Mouse (Mus musculus) C2C12 (cell line): ENCODE measurements around the gene Olfr186. TPM values are rescaled to one million over a fixed set of nuclear protein-coding genes. Genes with fewer than 3 reads are reported as not detected.

Experiments
- H3K27me3 ChIP-seq: one replicate; pipeline ENCODE4 v1.6.1; 2011; ENCODE audit not compliant: control insufficient read depth, insufficient read depth, insufficient read length
- H3K36me3 ChIP-seq: one replicate; pipeline ENCODE4 v1.6.1; 2011; ENCODE audit not compliant: control insufficient read depth, insufficient read depth
- H3K4me3 ChIP-seq: one replicate; pipeline ENCODE4 v1.5.1; 2011; ENCODE audit warnings: mild to moderate bottlenecking, control low read depth; ENCODE audit not compliant: poor library complexity, insufficient read depth, severe bottlenecking
- H3K79me2 ChIP-seq: one replicate; pipeline ENCODE4 v1.6.1; 2011; ENCODE audit not compliant: control insufficient read depth, insufficient read depth
- H3K79me3 ChIP-seq: one replicate; pipeline ENCODE4 v1.6.1; 2011; ENCODE audit warnings: low read depth, control low read depth
- H3ac ChIP-seq: one replicate; pipeline ENCODE3; 2011; ENCODE audit warnings: low read depth; ENCODE audit not compliant: control insufficient read depth, insufficient read length
- CEBPB ChIP-seq: IDR thresholded peaks from one replicate; pipeline ENCODE4 v1.6.1; 2011; ENCODE audit warnings: low read depth, mild to moderate bottlenecking, control low read depth, moderate library complexity
- CTCF ChIP-seq: IDR thresholded peaks from one replicate; pipeline ENCODE4 v1.5.1; 2011; ENCODE audit not compliant: control insufficient read depth, insufficient read depth, insufficient read length
- FOSL1 ChIP-seq: IDR thresholded peaks from one replicate; pipeline ENCODE4 v1.8.0; 2011; ENCODE audit warnings: mild to moderate bottlenecking, low read length; ENCODE audit not compliant: poor library complexity, insufficient read depth, severe bottlenecking
- MAX ChIP-seq: IDR thresholded peaks from one replicate; pipeline ENCODE4 v1.6.1; 2011; ENCODE audit warnings: mild to moderate bottlenecking, control low read depth
- MYOD1 ChIP-seq: IDR thresholded peaks from one replicate; pipeline ENCODE4 v1.6.1; 2011; ENCODE audit warnings: low read depth; ENCODE audit not compliant: control insufficient read depth, insufficient read length
- MYOG ChIP-seq: IDR thresholded peaks from one replicate; pipeline ENCODE4 v1.6.1; 2011; ENCODE audit not compliant: control insufficient read depth, insufficient read length; ENCODE audit errors: extremely low read depth
- USF1 ChIP-seq: IDR thresholded peaks from one replicate; pipeline ENCODE4 v1.6.1; 2011; ENCODE audit warnings: low read depth, mild to moderate bottlenecking, control low read depth, moderate library complexity
- polyA plus RNA-seq: library from polyadenylated mRNA; unstranded; fragments of >200 nt; fragmentation: generic; extraction: Trizol; gene quantifications from one replicate; pipeline ENCODE4 v1.2.1, GENCODE M21; 2012; ENCODE audit warnings: missing spikeins

Gene Olfr186
- polyA plus RNA-seq, 1 experiment: not detected

GRCm38 (mm10) chr16:59047579-59047978, 17.5 kb upstream of the Olfr186 start:
- TF ChIP-seq FOSL1 (no peak), MYOD1 (no peak), MYOG (no peak), MAX (no peak), CTCF (no peak), USF1 (no peak), CEBPB (no peak)
- Histone ChIP-seq H3K4me3 (no peak overlapping the region), H3ac (no peak overlapping the region), H3K36me3 (no peaks in the 10 kb centered on the region), H3K27me3 (no peaks in the 10 kb centered on the region), H3K79me2 (no peaks in the 10 kb centered on the region), H3K79me3 (no peaks in the 10 kb centered on the region)

GRCm38 (mm10) chr16:59045835-59046234, 15.7 kb upstream of the Olfr186 start:
- Histone ChIP-seq H3K36me3 (no peaks in the 10 kb centered on the region), H3ac (no peak overlapping the region), H3K79me2 (no peaks in the 10 kb centered on the region), H3K4me3 (no peak overlapping the region), H3K79me3 (no peaks in the 10 kb centered on the region), H3K27me3 (no peaks in the 10 kb centered on the region)
- TF ChIP-seq CEBPB (no peak), MYOD1 (no peak), FOSL1 (no peak), CTCF (no peak), MYOG (no peak), MAX (no peak), USF1 (no peak)

- no peaks in the 10 kb centered on the region for H3K36me3 ChIP-seq
- no peaks in the 10 kb centered on the region for H3K27me3 ChIP-seq
- no peaks in the 10 kb centered on the region for H3K79me2 ChIP-seq
- H3K4me3 ChIP-seq: no peak within 1 kb of the TSS
- no peaks in the 10 kb centered on the region for H3K79me3 ChIP-seq
- TF ChIP-seq FOSL1 (no peak), MYOG (no peak), USF1 (no peak), MYOD1 (no peak), CEBPB (no peak), CTCF (no peak), MAX (no peak)
- no peak within 1 kb of the TSS for H3ac ChIP-seq
These were observed 9.6 kb upstream of the Olfr186 start, which contains the start of gene Olfr187 for GRCm38 (mm10) chr16:59039710-59040109. TSS of gene Olfr187 (minus strand) at chr16:59039767.

DNA sequence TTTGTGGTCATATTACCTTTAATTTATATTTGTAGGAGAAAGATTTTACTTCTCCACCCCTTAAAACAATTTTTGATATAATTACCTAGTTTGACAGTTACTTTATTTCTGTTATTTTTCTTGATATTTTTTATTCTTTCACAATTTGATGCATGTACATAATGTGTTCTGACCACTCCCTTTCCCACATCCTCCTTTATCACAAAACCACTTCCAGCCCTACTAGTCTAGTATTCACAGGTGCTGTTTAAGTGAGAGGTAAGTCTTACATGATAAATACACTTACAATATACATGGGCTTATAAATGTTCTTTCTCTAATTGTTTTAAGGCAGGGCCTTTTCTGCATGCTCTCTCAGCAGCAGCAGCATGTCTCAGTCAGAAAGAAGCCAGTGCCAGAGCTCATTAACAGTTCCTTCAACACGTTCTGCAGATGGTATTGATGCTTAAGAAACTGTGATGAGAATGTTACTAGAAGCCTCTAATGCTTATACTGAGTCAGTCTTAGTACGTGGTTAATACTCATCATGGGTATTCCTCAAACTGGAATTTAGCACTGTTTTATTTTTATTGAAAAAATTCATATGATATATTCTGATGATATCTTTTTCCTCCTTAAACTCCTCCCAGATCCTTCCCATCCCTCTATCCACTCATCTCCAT, 16.6 kb downstream of the Olfr186 start:
- Histone ChIP-seq H3K27me3 (no peaks in the 10 kb centered on the region), H3K36me3 (no peaks in the 10 kb centered on the region), H3K79me3 (no peaks in the 10 kb centered on the region), H3K4me3 (no peak overlapping the region), H3ac (no peak overlapping the region), H3K79me2 (no peaks in the 10 kb centered on the region)
- no peak for TF ChIP-seq CTCF
- no peak for TF ChIP-seq MAX
- no peak for TF ChIP-seq USF1
- TF ChIP-seq MYOD1: no peak
- no peak for TF ChIP-seq CEBPB
- TF ChIP-seq MYOG: no peak
- no peak for TF ChIP-seq FOSL1

GRCm38 (mm10) chr16:59007146-59007545, 22.9 kb downstream of the Olfr186 start:
- Histone ChIP-seq H3K4me3 (no peak overlapping the region), H3ac (no peak overlapping the region), H3K79me2 (no peaks in the 10 kb centered on the region), H3K36me3 (no peaks in the 10 kb centered on the region), H3K79me3 (no peaks in the 10 kb centered on the region), H3K27me3 (no peaks in the 10 kb centered on the region)
- TF ChIP-seq MAX: no peak
- no peak for TF ChIP-seq USF1
- no peak for TF ChIP-seq FOSL1
- no peak for TF ChIP-seq MYOD1
- TF ChIP-seq CTCF: no peak
- no peak for TF ChIP-seq CEBPB
- no peak for TF ChIP-seq MYOG

DNA sequence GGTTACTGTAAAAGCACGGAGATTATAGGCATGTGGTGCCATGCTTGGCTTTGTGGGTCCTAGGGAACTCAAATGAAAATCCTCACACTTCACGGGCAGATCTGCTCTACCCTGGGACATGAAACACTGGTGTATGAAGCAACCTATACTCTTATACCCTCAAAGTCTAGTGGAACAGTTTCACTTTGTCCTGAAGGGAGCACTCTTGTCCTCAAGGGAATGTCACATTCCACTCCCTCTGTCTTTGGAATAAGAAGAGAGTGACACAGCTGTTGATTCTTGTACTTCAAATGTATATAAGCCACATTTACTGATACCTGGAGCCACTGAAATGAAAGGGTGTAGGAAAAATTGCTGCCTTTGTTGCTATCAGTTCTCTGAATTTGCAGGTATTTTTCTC, 35.0 kb downstream of the Olfr186 start, which contains the start of gene Olfr183:
Gene Olfr183 (plus strand): TSS at position 301 of the 400 bp plus-strand sequence.
- Histone ChIP-seq H3K79me3 (no peaks in the 10 kb centered on the region), H3K79me2 (no peaks in the 10 kb centered on the region), H3K4me3 (no peak within 1 kb of the TSS), H3K36me3 (no peaks in the 10 kb centered on the region), H3K27me3 (no peaks in the 10 kb centered on the region), H3ac (no peak within 1 kb of the TSS)
- TF ChIP-seq MYOD1: no peak

Other genes starting within 250 kb of the Olfr186 start
- gene Olfr173, start 230.0 kb downstream of the Olfr186 start, polyA plus RNA-seq: not detected
- not detected for gene Olfr175-ps1, start 203.5 kb downstream of the Olfr186 start, polyA plus RNA-seq
- gene Olfr177, start 155.5 kb downstream of the Olfr186 start, polyA plus RNA-seq: not detected
- not detected for gene Olfr178, start 138.2 kb downstream of the Olfr186 start, polyA plus RNA-seq
- gene Olfr181, start 101.5 kb downstream of the Olfr186 start, polyA plus RNA-seq: not detected
- gene Olfr180, start 100.9 kb downstream of the Olfr186 start, polyA plus RNA-seq: not detected
- not detected for gene Olfr183, start 34.9 kb downstream of the Olfr186 start, polyA plus RNA-seq
- gene Olfr187, start 9.5 kb upstream of the Olfr186 start, polyA plus RNA-seq: not detected
- not detected for gene Olfr190, start 47.7 kb upstream of the Olfr186 start, polyA plus RNA-seq
- gene Olfr191, start 59.5 kb upstream of the Olfr186 start, polyA plus RNA-seq: not detected
- gene Olfr193, start 81.6 kb upstream of the Olfr186 start, polyA plus RNA-seq: not detected
- gene Olfr194, start 90.8 kb upstream of the Olfr186 start, polyA plus RNA-seq: not detected
- not detected for gene Olfr195, start 116.8 kb upstream of the Olfr186 start, polyA plus RNA-seq
- gene Olfr196, start 140.2 kb upstream of the Olfr186 start, polyA plus RNA-seq: not detected
- gene Olfr198, start 173.2 kb upstream of the Olfr186 start, polyA plus RNA-seq: not detected
- gene Olfr199, start 189.5 kb upstream of the Olfr186 start, polyA plus RNA-seq: not detected
- gene Olfr201, start 242.3 kb upstream of the Olfr186 start, polyA plus RNA-seq: not detected